Mouse (Mus musculus) lung, postnatal 0 days (tissue): ENCODE data around the gene Trpv6. TPM values are rescaled to one million over a fixed set of nuclear protein-coding genes. Genes with fewer than 3 reads are reported as not detected.

Experiments
- ATAC-seq: fragments of 200-750 bp; cut with Nextera tagmentation; 2 replicates; pipeline ENCODE4 v1.8.0; 2017; ENCODE audit warnings: moderate library complexity
- DNase-seq: peaks from one replicate; pipeline ENCODE4 v3.0.0-alpha.2; 2016; ENCODE audit warnings: low spot score
- H3K27ac ChIP-seq: fragments of 300-500 bp; sonication (generic); 2 replicates; pipeline ENCODE4 v1.5.1; 2014; ENCODE audit warnings: antibody characterized with exemption, mild to moderate bottlenecking, low read length, mixed read lengths
- H3K27me3 ChIP-seq: fragments of 300-500 bp; sonication (generic); replicated peaks from 2 replicates; pipeline ENCODE4 v1.6.1; 2014; ENCODE audit warnings: low read length, mixed read lengths; ENCODE audit not compliant: insufficient read depth
- H3K36me3 ChIP-seq: fragments of 300-500 bp; sonication (generic); 2 replicates; pipeline ENCODE4 v1.6.1; 2014; ENCODE audit warnings: low read length, mixed read lengths; ENCODE audit not compliant: insufficient read depth
- H3K4me1 ChIP-seq: fragments of 300-500 bp; sonication (generic); 2 replicates; pipeline ENCODE4 v1.6.1; 2014; ENCODE audit warnings: antibody characterized with exemption, low read depth, low read length, mixed read lengths; ENCODE audit not compliant: insufficient read depth
- H3K4me2 ChIP-seq: fragments of 300-500 bp; sonication (generic); replicated peaks from 2 replicates; pipeline ENCODE4 v1.6.1; 2014; ENCODE audit warnings: low read depth, mild to moderate bottlenecking, low read length, moderate library complexity, mixed read lengths
- H3K4me3 ChIP-seq: fragments of 300-500 bp; sonication (generic); 2 replicates; pipeline ENCODE4 v1.5.1; 2014; ENCODE audit warnings: low read depth, low read length
- H3K9ac ChIP-seq: fragments of 300-500 bp; sonication (generic); replicated peaks from 2 replicates; pipeline ENCODE4 v1.6.1; 2014; ENCODE audit warnings: low read depth, mild to moderate bottlenecking
- H3K9me3 ChIP-seq: fragments of 300-500 bp; sonication (generic); 2 replicates; pipeline ENCODE4 v1.6.1; 2016; ENCODE audit warnings: low read length, mixed read lengths
- CTCF ChIP-seq: IDR thresholded peaks from 2 replicates; pipeline ENCODE4 v1.5.1; 2016; ENCODE audit warnings: antibody characterized with exemption, mild to moderate bottlenecking
- EP300 ChIP-seq: IDR thresholded peaks from 2 replicates; pipeline ENCODE4 v1.6.1; 2016; ENCODE audit warnings: antibody characterized with exemption, mild to moderate bottlenecking, control low read depth
- WGBS: fragments of 180-500 bp; shearing (Covaris S2); extraction: QIAGEN DNeasy Blood & Tissue Kit; methylation state at CpG from one replicate; pipeline ENCODE4 v1.1.7; 2014; 5-methylcytosine and 5-hydroxymethylcytosine counted together
- polyA plus RNA-seq: library from polyadenylated mRNA; unstranded; fragments of >200 nt; fragmentation: Nextera tagmentation; extraction: Ambion mirVana; gene quantifications from 2 replicates; pipeline ENCODE4 v1.2.1, GENCODE M21; 2015

The Trpv6 gene
- polyA plus RNA-seq, 1 experiment from 2014 or later, result 17.8 TPM

DNA sequence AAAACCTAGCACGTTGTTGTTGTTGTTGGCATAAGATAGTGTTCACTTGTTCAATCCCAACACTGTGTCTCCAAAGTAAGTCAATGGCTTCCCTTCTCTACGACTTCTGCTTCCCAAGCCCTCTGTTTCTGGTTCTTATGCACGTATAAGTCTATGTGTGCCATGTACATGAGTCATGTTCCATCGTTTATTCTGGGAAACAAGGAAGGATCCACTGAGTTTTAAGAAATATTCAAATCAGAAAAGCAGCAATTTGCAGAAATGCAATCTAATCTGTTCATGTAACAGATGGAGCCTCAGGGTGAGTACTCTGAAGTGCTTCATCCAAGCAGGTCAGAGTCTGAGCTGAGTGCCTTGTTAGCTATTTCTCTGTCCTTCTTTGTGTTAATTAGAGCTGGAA is 4.7 kb downstream of the Trpv6 start:
- no peak for TF ChIP-seq EP300
- TF ChIP-seq CTCF, result no peak

DNA sequence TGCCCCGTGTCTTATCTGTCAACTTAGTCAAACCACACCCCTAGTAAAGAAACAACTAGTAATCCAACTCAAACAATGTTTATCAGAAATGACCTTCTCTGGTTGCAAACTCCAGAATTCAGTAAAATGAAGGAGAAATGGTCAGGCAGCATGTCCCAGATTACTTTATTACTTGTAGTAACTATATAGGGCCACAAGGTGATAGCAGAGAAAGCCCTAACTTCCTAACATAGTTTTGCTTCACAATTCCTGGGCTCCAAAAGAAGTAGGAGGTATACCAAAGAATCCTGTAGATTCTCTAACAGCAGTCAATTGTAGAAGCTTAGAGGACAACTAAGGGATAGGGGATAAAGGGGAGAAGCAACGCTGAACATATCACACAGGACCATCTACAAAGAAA is 5.4 kb downstream of the Trpv6 start:
- TF ChIP-seq CTCF (peak; percentile 54), EP300 (no peak)
- H3K36me3 ChIP-seq, result no peaks in the 10 kb centered on the region

More for the DNA sequence above, 4.7 kb downstream of the Trpv6 start:
- Histone ChIP-seq H3K27ac (no peak overlapping the region), H3K4me3 (no peak overlapping the region), H3K36me3 (no peaks in the 10 kb centered on the region), H3K27me3 (no peaks in the 10 kb centered on the region), H3K4me1 (no peaks in the 10 kb centered on the region), H3K4me2 (no peak overlapping the region), H3K9ac (no peak overlapping the region), H3K9me3 (no peaks in the 10 kb centered on the region)
- 77% methylated on average over 4 of the region's 4 CpGs for WGBS
- DNase-seq (no peak), ATAC-seq (no peak)

DNA sequence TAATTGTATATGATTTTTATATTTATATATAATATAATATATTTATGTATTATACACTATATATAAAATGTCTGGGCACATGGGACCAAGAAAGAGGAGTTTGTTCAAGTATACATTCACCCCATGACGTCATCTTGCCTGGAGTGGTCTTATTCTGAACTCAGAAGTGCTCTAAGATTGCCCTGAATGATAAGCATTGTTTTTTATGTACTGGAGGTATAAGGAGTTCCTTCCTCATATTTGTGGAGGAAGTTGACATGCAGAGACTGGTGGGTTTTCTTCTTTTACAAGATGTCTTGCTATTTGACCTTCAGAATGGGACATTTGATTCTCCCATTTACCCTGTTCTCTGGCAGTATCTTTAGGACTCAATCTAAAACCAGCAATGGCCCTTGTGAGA is 8.0 kb downstream of the Trpv6 start:
- Histone ChIP-seq H3K4me1 (no peaks in the 10 kb centered on the region), H3K27ac (no peak overlapping the region), H3K27me3 (no peaks in the 10 kb centered on the region), H3K4me3 (no peak overlapping the region), H3K36me3 (no peaks in the 10 kb centered on the region), H3K9me3 (no peaks in the 10 kb centered on the region), H3K4me2 (no peak overlapping the region), H3K9ac (no peak overlapping the region)
- TF ChIP-seq CTCF (no peak), EP300 (no peak)
- ATAC-seq (no peak), DNase-seq (no peak)
- WGBS, result 32% methylated on average over 1 of the region's 1 CpGs

More for the DNA sequence above, 5.4 kb downstream of the Trpv6 start:
- DNase-seq (peak; percentile 30), ATAC-seq (no peak)
- Histone ChIP-seq H3K9me3 (no peaks in the 10 kb centered on the region), H3K27ac (no peak overlapping the region), H3K4me2 (no peak overlapping the region), H3K27me3 (no peaks in the 10 kb centered on the region), H3K4me1 (no peaks in the 10 kb centered on the region), H3K4me3 (no peak overlapping the region), H3K9ac (no peak overlapping the region)
- WGBS, result 56% methylated on average over 2 of the region's 2 CpGs

DNA sequence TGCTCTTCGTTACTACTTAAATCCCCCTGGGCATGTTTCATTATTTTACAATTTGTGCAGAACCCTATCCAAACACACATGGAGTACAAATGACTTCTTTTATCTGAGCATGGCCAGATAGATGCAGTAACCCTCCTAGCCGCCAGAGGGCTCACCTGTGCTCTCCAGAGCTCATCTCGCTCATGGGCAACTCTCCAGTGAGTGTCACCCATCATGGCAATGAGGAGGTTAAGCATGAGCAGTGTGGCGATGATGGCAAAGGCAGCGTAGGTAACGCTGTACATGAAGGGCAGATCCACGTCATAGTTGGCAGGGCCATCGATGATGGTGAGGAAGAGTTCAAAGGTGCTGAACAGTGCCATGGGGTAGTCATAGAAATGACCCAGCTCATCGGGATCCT is 13.5 kb downstream of the Trpv6 start:
- TF ChIP-seq CTCF (peak; percentile 69), EP300 (no peak)
- Histone ChIP-seq H3K36me3 (no peaks in the 10 kb centered on the region), H3K9me3 (no peaks in the 10 kb centered on the region), H3K4me3 (no peak overlapping the region), H3K4me2 (no peak overlapping the region), H3K4me1 (no peaks in the 10 kb centered on the region), H3K27me3 (no peaks in the 10 kb centered on the region), H3K9ac (no peak overlapping the region), H3K27ac (no peak overlapping the region)
- no peak for ATAC-seq
- WGBS, result 68% methylated on average over 9 of the region's 9 CpGs
- DNase-seq, result peak; percentile 22

DNA sequence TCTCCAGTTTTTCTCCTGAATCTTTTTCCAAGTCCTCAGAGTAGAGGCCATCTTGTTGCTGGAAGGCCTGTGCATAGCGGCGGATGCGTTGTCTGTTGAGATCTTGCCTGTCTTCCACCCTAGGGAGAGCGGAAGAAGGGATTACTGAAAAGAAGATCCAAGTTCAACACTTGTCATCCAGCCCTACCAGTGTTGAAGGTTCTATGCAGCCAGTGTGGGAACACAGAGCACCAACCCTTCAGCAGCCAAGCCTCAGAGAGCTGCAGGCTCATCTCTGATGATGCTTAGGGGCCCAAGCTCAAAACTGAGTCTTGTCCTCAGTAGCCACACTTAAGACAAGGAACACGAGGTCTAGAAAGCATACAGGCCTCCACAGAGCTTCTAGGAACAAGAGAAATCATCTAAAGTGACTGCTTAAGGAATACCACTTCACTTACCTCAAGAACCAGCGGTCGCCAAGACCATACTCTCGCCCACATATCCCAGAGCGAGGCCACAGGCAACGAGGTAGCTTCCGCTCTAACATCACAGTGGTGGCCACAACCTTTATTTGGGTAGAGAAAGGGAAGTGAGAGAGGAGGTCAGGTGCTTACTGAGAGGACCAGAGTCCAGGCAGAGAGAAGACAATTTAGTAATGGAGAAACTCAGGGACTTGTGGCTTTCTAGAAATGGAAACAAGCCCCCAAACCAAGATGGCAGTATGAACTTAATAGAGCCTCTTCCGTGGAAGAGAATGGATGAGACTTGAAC is 14.8 kb downstream of the Trpv6 start:
- no peaks in the 10 kb centered on the region for H3K27me3 ChIP-seq
- H3K9ac ChIP-seq, result no peak overlapping the region
- no peak overlapping the region for H3K4me3 ChIP-seq
- WGBS, result 85% methylated on average over 12 of the region's 12 CpGs
- no peak overlapping the region for H3K27ac ChIP-seq
- DNase-seq, result no peak
- no peaks in the 10 kb centered on the region for H3K4me1 ChIP-seq
- no peaks in the 10 kb centered on the region for H3K36me3 ChIP-seq
- H3K4me2 ChIP-seq, result no peak overlapping the region
- no peak for ATAC-seq
- H3K9me3 ChIP-seq, result no peaks in the 10 kb centered on the region
- TF ChIP-seq CTCF (no peak), EP300 (no peak)

DNA sequence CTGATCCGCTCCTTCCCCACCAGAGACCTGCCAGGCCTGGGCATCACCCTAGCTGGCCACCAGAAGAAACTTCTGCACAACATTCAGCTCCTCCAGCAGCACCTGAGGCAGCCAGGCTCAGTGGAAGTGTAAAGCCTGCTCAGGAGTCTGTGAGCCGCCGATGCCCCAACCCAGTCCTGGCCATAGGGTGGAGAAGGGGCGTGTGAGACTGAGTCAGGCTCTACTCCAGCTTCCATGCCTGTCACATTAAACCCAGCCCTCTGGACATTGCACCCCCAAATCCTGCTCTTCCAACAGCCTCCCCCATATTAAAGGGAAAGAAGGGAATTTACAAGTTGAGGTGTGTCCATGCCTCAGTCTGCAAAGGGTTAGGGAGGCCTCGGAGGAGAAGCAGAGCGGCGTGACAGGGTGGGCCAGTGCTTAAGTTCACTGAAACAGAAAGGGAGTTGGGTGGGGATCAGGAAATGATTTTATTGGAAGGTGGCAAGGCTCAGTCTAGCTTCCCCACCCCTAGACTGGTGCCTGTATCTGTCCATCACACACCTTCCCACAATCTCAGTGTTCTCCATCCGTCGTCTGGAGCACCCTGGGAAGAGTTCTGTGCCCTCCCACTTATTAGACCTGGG is 15.9 kb downstream of the Trpv6 start:
- Histone ChIP-seq H3K9ac (no peak overlapping the region), H3K27ac (no peak overlapping the region), H3K4me1 (no peaks in the 10 kb centered on the region), H3K4me3 (no peak overlapping the region), H3K36me3 (no peaks in the 10 kb centered on the region), H3K4me2 (no peak overlapping the region), H3K27me3 (no peaks in the 10 kb centered on the region), H3K9me3 (no peaks in the 10 kb centered on the region)
- 88% methylated on average over 9 of the region's 9 CpGs for WGBS
- ATAC-seq, result no peak
- TF ChIP-seq CTCF, result no peak
- no peak for TF ChIP-seq EP300
- no peak for DNase-seq
